Mouse (Mus musculus): ENCODE data around the gene Eef1akmt2. TPM values are rescaled to one million over a fixed set of nuclear protein-coding genes. Genes with fewer than 3 reads are reported as not detected.

The Eef1akmt2 gene
- total and polyA plus RNA-seq, 3 experiments: 31.4 to 87.2 (median 35.9) TPM

GRCm38 (mm10) chr7:132808841-132809682 lies 43.4 kb downstream of the Eef1akmt2 start:
- Histone ChIP-seq H3K4me1 (ENCODE audit: control insufficient read depth in 1 of 2, insufficient read depth in 2 of 2) (peaks cover 22 to 72% of the 10 kb centered on the region in 2 experiments), H3K27ac (ENCODE audit: insufficient read depth, low read depth) (peak overlapping the region; percentile 71), H3K4me2 (ENCODE audit: insufficient read depth, low read depth, poor library complexity, severe bottlenecking) (peak overlapping the region; percentile 96), H3K79me2 (replicated peaks; ENCODE audit: control insufficient read depth, extremely low read depth, insufficient read depth, poor library complexity, severe bottlenecking) (peaks cover 80% of the 10 kb centered on the region), H3K36me3 (replicated peaks in 1 of 2; ENCODE audit: control insufficient read depth in 1 of 2, insufficient read depth in 1 of 2, low read length in 1 of 2) (peaks cover 6 to 27% of the 10 kb centered on the region in 2 experiments), H3K9me3 (replicated peaks; ENCODE audit: low read length) (no peaks in the 10 kb centered on the region), H3K9ac (ENCODE audit: insufficient read depth, low read depth) (peak overlapping the region; percentile 74), H3K27me3 (replicated peaks) (no peaks in the 10 kb centered on the region), H3K4me3 (replicated peaks in 1 of 3; ENCODE audit: low read depth in 2 of 3, low read length in 2 of 3, poor library complexity in 1 of 3) (peak overlapping the region in 2 of 3 experiments; percentile 11 to 33)
- DNase-seq (ENCODE audit: extremely low read depth): peak; percentile 53
- in situ Hi-C loops (cut with MboI; ENCODE audit: low pct_ligation_motif_present, low pct_unique_long_range_greater_than_20kb, low sequenced_read_pairs): loop anchor here (5.0 kb wide), 2 partner anchors 42 to 137 kb away; no protein-coding TSS in a partner anchor
- TF ChIP-seq NRF1 (IDR thresholded peaks at IDR 0.05; ENCODE audit: low read depth, low read length) (no peak), MAFK (IDR thresholded peaks at IDR 0.05; ENCODE audit: insufficient replicate concordance, low read length) (no peak), POLR2AphosphoS2 (IDR thresholded peaks at IDR 0.05; ENCODE audit: low read depth, low read length) (no peak), CHD2 (IDR thresholded peaks at IDR 0.05; ENCODE audit: low read length) (peak; percentile 64; the same call in 1 of the 2 replicates), MEF2A (IDR thresholded peaks at IDR 0.05; ENCODE audit: borderline replicate concordance, low read depth, low read length) (no peak), EP300 (IDR thresholded peaks at IDR 0.05; ENCODE audit: low read length) (no peak), ETS1 (conservative IDR thresholded peaks at IDR 0.05; ENCODE audit: low read depth, low read length) (no peak), JUND (conservative IDR thresholded peaks at IDR 0.05; ENCODE audit: low read depth, low read length) (no peak), JUN (IDR thresholded peaks at IDR 0.05; ENCODE audit: insufficient read depth, low read depth, low read length) (no peak), MXI1 (IDR thresholded peaks at IDR 0.05; ENCODE audit: low read depth, low read length) (peak; percentile 22; the same call in 1 of the 2 replicates), NELFE (IDR thresholded peaks at IDR 0.05; ENCODE audit: low read depth, low read length) (no peak), RCOR1 (conservative IDR thresholded peaks at IDR 0.05; ENCODE audit: low read depth, low read length) (no peak), MAX (IDR thresholded peaks at IDR 0.05; ENCODE audit: low read length) (no peak), ZNF384 (IDR thresholded peaks at IDR 0.05; ENCODE audit: low read depth, low read length) (0 out of 2 replicates have a peak, but pooled peaks have one; percentile 40), ZMIZ1 (IDR thresholded peaks at IDR 0.05; ENCODE audit: low read depth, low read length) (no peak), KAT2A (IDR thresholded peaks at IDR 0.05; ENCODE audit: insufficient replicate concordance, low read length) (no peak), UBTF (IDR thresholded peaks at IDR 0.05; ENCODE audit: low read depth, low read length) (no peak), POLR2A (IDR thresholded peaks at IDR 0.05; ENCODE audit: low read depth, low read length) (no peak), HCFC1 (IDR thresholded peaks at IDR 0.05; ENCODE audit: low read depth, low read length) (no peak), ZKSCAN1 (IDR thresholded peaks at IDR 0.05; ENCODE audit: borderline replicate concordance, low read depth, low read length) (no peak), USF1 (IDR thresholded peaks at IDR 0.05; ENCODE audit: low read depth, low read length) (no peak), TCF12 (IDR thresholded peaks at IDR 0.05; ENCODE audit: low read depth, low read length) (0 out of 2 replicates have a peak, but pooled peaks have one; percentile 23), GABPA (IDR thresholded peaks at IDR 0.05; ENCODE audit: insufficient replicate concordance, low read depth, low read length) (no peak), SMC3 (IDR thresholded peaks at IDR 0.05; ENCODE audit: low read depth, low read length) (no peak), TBP (conservative IDR thresholded peaks at IDR 0.05; ENCODE audit: low read depth, low read length) (no peak), USF2 (conservative IDR thresholded peaks at IDR 0.05; ENCODE audit: low read depth, low read length) (no peak), MYC (IDR thresholded peaks at IDR 0.05; ENCODE audit: low read depth, low read length) (0 out of 2 replicates have a peak, but pooled peaks have one; percentile 14), PAX5 (IDR thresholded peaks at IDR 0.05; ENCODE audit: low read length) (no peak), RAD21 (IDR thresholded peaks at IDR 0.05; ENCODE audit: low read depth, low read length) (no peak; the same call in 1 of the 2 replicates), CTCF (conservative IDR thresholded peaks at IDR 0.05 in 1 of 2, IDR thresholded peaks at IDR 0.05 in 1 of 2; ENCODE audit: low read depth in 2 of 2, low read length in 2 of 2) (peak in 1 of 2 experiments; percentile 20; a peak in 1 of 4 replicates), ZC3H11A (IDR thresholded peaks at IDR 0.05; ENCODE audit: low read depth, low read length) (no peak), ELF1 (IDR thresholded peaks at IDR 0.05; ENCODE audit: low read depth, low read length) (no peak), MAZ (IDR thresholded peaks at IDR 0.05; ENCODE audit: low read depth, low read length) (0 out of 2 replicates have a peak, but pooled peaks have one; percentile 26), SIN3A (IDR thresholded peaks at IDR 0.05; ENCODE audit: low read length) (no peak), IRF4 (IDR thresholded peaks at IDR 0.05; ENCODE audit: low read depth, low read length) (no peak), CHD1 (IDR thresholded peaks at IDR 0.05; ENCODE audit: low read depth, low read length) (no peak), E2F4 (IDR thresholded peaks at IDR 0.05; ENCODE audit: insufficient replicate concordance, low read depth, low read length) (no peak), BHLHE40 (IDR thresholded peaks at IDR 0.05; ENCODE audit: low read depth, low read length) (peak; percentile 71)
- dilution Hi-C loops (cut with MboI; ENCODE audit: extremely low pct_ligation_motif_present, extremely low pct_unique_long_range_greater_than_20kb, low sequenced_read_pairs): no loop called here
